Mouse (Mus musculus) kidney, postnatal 14 days (tissue): Measurements from ENCODE around the gene Frs2.
"Not testable (repeated sequence)": the region's sequence is repeated elsewhere in the genome, so short reads cannot be mapped to it uniquely, and the experiment has no call there.

Source experiments
- DNase-seq: peaks from one replicate; pipeline ENCODE4 v3.0.0; 2022; ENCODE audit warnings: mixed read lengths

Gene Frs2

DNA sequence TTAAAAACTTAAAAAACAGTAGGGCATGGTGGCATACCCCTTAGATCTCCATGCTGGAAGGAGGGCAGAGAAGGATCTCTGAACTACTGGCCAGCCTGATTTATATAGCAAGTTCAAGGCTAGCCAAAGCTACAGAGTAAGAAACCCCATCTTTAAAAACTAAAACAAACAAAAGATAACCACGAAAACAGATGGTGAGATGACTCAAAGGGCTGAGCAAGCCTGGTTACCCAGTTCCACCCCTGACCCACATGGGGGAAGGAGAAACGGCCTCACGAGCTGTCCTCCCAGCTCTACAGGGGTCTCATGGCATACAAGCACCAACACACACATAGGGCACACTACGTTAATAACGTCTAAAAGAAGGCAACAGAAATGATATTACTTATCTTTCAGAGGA, 48.2 kb downstream of the Frs2 start:
- no peak for DNase-seq

DNA sequence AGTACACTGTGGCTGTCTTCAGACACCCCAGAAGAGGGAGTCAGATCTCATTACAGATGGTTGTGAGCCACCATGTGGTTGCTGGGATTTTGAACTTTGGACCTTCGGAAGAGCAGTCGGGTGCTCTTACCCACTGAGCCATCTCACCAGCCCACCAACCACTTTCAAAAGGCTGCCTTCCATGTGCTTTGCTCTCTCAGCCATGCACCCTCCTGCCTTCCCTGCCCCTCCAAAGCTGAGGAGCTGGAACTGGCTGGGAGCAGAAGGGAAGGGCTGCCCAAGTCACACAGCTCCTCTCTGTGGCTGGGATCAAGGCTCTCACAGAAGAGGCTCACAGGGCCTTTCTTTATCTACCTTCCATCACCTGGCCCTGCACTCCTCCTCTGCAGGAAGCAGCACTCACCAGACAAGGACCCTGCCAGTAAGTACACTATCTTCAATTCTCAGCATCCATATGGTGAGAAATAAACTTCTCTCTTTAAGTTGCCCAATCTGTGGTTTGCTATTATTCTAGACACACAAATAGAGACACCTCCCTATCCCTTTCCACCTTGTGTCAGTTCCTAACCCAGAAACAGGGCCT, 51.1 kb downstream of the Frs2 start:
- DNase-seq, result no peak

DNA sequence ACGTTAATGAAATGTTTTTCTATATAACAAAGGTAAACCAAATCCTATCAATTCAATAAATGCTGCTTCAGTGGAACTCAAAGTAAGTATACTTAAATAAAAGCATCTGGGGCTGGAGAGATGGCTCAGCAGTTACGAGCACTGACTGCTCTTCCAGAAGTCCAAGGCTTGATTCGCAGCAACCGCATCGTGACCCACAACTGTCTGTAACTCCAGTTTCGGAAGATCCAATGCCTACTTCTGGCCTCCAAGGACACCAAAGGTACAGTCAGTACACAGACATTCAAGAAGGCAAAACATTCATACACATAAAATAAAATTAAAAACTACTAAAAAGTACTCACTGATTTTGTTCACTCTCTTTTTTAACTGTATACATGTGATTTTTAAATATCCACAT, 52.2 kb downstream of the Frs2 start:
- DNase-seq, result no peak

DNA sequence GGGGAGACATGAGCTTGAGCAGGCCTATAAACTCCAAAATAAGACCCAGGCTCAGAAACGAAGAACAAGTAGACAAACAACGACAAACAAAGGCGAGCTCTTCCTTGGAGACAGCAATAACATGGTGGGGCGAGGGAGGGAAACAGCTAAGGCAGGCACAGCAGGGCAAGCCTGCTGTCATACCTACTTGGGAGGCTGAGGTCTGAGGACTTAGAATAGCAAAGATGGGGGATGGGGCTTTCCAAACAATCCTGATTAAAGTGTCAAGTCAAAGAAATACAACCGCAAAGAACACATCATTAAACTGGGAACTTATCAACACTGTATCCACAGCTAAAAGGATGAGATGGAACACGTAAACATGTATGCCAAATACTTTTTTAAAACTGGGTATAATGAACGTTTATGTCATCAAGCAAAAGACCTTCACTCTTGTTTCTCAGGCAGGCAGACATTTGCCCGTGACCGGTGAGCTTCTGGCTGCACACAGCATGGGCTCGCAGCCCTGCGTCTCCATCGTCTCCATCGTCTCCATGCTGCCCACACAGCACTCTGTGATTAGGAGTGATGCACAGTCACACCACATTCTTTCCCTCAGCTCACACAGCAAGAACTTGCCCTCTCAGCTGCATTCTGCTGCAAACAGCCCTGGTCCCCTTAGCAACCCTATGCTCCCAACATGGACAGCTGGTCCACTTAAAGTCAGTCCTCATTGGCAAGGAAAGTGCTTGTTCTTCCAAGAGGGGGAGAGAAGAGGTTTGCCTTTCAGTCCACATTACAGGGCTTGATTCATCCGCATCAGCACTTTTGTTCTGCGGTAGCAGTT, 53.6 kb downstream of the Frs2 start:
- DNase-seq, result peak; percentile 58

DNA sequence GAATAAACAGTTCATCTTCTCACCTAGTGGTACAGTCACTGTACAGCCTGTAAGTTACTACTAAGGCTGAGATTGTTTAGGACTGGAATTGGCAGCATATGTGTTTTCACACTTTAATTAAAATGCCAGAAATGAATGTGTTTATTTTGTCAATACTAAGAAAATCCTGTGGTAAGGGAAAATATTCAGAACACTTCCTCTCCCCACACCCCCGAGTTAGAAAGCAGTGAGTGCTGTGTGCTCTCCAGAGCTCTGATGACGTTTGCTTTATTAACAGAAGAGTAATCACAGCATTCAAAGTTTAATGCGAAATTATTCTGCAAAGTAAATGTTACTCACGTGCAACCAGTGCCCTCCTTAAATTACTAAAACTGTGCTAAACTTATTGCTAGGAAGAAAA, 58.7 kb downstream of the Frs2 start:
- peak; percentile 21 for DNase-seq

DNA sequence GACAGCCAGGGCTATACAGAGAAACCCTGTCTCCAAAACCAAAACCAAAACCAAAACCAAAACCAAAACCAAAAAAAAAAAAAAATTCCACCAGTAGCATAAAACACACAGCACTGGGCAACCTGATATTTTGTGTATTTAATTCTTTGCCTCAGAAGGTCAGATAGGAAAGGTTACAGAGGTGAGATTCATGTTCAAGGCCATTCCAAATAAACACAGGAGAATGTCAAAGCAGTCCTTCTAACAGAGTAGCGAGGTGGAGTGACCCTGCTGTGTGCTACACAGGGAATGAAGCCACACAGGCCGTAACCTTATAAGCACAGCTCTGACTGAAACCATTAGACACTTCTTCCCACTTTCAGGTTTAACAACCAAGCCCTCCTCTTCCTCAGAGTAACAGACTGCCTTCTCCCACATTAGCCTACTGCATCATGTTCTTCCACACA, 66.4 kb downstream of the Frs2 start:
- no peak for DNase-seq

DNA sequence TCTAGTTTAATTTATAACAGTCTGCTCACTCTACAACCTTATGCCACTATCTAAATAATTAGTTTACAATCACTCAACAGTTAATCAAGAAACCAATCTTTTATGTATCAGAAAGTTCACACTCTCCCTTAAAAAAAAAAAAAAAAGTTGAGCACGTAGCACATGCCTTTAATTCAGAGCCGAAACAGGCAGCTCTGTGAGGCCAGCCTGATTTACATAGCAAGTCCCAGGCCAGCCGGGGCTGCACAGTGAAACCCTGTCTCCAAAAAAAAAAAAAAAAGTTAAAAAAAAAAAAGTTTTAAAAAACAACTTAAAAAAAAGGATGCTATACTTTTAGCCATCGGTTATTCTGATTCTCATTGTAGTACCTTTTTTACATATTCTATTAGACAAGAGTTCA, 67.0 kb downstream of the Frs2 start:
- DNase-seq, result no peak

DNA sequence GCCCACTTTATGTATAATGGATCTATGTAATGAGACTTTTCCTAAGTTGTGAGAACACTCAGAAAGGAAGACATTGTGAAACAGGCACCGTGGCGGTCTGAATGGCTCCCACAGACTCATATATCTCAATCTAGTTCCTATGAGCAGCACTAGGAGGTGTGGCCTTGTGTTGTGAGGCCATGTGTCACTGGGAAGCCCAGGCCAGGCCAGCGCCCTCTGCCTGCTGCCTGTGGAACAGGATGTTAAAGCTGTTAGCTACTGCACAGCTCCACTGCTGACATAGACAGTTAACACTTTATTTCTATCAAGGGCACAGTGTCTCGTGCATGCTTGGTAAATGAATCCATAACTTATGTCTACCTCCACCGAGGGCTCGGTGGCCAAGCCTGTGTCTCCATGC, 70.0 kb downstream of the Frs2 start:
- DNase-seq, result peak; percentile 23

DNA sequence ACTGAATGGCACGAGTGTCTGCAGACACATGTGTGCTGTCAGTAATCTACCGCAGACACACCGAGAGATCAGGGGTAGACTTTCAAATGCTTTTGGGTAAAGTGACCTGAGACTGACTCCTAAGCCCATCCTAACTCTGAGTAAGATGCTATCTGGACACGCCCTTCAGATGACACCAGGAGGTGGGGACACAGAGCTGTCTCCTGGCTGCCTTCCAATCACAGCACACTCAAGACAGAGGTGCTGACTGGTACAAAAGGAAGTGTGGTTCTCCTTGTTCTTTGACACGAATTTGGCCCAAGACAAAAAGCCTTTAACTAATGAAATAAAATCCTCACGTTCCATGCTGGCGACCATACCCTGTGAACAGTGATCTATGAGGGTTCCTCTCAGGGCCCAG, 75.2 kb downstream of the Frs2 start:
- no peak for DNase-seq

DNA sequence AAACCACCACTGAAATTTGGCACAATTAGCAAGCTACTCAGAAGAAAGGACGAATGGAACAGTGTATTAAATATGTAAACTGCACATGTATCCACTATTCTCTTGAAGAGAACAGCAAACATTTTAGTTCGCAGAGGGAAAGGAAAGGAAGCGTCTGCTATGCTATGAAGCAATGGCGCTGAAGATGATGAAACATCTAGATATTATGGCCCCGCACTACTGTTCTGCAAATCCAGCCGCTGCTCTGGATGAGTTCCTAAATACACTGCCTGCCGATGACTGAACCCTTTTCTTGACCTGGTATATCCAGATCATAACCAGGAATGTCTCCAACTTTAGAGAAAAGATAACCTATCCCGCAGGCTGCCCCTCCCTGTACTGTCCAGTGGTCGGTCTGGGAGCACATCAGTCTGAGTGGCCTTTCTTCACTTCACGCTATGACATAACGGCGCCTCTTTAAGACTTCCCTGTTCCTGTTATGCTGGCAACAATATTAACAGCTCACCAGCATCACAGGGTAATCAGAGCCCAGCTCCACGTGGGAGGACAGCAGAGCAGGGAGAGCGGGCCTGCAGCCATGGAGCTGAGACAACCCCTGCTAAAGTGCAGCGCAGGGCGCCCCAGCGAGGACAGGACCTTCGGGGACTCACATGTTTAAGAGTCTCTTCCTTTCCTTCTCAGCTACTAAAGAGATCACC, 76.0 kb downstream of the Frs2 start:
- DNase-seq, result no peak

DNA sequence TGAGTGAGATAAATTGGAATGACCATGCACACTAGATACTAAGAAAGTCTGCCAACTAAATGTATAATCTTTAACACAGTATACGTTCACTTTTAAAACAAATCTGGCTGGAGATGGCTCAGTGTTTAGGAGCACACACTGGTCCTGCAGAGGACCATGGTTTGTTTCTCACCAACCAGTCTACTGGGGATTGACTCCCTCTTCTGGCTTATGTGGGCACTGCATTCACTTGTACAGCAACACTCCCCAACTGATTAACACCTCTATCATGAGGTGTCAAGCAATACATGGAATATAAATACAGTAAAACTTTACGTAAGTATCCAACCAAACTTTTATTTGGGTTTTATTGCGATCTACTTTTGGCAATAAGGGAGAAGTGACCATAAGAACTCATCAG, 79.2 kb downstream of the Frs2 start:
- no peak for DNase-seq

DNA sequence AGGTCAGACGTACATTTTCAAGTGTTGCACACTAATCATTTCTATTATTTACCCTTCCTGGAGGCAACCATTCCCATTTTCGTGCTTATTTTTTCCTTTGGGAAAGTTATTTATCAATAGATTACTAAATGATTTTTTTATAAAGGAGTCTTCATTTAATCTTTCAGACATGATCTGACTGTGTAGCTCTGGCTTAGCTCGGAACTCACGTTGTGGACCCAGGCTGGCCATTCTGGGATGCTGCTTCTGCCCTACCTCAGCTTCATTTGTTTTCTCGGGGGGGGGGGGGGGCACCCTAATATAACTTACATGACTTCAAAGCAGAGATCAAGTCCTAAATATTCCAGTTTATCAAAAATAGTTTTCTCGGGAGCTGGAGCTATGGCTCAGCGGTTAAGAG, 84.3 kb downstream of the Frs2 start:
- DNase-seq, result no peak

DNA sequence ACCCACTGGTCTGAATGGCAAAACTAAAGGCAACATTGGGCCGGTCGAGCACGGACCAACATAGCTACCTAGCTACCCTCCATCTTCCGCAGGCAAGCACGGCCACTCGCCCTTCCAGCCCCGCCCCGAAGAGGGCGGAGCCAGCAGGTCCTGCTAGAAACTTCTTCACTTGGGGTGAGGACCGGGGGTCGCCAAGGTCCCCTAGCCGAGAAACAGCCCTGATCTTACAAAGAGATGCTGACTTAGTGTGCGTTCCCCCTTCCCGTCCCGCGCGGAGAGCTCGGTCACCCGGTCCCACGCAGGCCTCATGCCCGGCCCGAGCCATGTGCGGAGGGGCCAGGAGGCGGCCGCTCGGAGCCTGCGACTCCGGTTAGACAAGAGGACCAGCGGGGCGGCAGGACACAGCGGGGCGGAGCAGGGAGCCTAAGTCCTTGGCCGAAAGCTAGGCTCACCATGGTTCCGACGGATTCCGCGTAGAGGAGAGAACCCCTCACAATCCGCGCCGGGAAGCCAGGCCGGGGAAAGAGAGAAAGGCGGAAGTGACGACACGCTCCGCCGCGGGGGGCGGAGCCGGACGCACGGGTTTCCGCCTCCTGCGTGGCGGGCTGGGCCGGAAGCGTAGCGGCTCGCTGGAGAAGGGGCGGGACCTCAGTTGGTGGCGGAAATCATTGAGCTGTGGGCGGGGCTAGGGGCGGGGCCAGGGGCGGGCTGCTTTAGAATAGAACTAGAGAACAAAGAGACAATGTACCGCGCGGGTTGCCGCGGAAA, 84.9 kb downstream of the Frs2 start, which contains the start of gene Cct2:
Gene Cct2 (minus strand): TSS at position 561 of the 768 bp plus-strand sequence.
- peak; percentile 95 for DNase-seq

DNA sequence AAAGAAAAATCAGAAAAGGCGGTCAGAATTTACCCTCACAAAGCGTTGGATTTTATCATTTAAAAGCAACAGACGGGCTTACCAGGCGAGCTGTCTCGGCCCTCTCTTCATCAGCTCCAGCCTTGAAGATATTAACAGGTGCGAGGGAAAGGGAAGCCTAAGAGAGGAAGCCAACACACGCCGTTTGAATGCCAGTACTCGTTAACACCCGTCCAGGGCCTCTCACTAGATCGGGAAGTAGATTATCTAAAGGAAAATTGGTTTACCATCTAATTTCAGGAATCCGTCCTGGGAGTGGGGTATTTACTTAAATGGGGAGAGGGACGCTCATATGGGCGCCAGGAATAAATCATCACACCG, 85.5 kb downstream of the Frs2 start:
- no peak for DNase-seq

DNA sequence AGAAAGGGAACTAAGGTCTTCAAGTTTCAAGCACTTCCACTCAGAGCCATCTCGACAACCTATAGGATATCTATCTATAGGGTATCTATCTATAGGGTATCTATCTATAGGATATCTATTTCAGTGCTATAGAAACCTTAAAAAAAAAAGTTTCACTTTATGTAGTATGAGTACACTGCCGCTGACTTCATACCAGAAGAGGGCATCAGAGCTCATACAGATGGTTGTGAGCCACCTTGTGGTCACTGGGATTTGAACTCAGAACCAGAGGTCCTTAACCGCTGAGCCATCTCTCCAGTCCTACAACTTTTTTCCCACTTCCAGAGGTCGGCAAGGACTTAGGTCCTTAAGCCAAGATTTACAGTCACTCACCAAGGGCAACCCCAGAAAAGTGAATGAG, 92.7 kb downstream of the Frs2 start:
- DNase-seq, result no peak

DNA sequence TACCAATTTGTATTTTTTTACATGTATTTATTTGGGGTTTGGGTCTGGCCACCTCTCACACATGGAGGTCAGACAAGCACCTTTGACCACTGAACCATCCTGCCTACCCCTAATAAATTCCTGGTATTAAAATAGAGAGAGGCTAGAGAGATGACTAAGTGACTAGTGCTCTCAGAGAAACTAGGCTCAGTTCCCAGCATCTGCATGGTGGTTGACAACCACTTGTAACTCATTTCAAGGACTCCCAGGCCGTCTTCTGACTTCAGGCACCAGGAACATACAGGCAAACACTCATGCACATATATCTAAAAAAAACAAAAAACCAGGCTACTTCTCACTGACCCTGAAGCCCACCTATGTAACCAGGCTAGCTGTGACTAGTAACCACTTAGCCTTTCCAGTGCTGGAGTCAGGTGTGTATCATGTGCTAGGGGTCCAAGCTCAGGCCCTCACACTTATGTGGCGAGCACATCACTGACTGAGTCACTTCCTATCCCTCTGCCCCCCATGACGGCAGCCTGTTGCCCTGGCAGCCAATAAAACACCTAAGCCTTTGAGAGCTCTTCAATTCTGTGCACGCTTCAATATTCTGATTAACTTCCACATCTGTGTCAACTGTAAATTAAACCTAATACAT, 98.3 kb downstream of the Frs2 start:
- no peak for DNase-seq

DNA sequence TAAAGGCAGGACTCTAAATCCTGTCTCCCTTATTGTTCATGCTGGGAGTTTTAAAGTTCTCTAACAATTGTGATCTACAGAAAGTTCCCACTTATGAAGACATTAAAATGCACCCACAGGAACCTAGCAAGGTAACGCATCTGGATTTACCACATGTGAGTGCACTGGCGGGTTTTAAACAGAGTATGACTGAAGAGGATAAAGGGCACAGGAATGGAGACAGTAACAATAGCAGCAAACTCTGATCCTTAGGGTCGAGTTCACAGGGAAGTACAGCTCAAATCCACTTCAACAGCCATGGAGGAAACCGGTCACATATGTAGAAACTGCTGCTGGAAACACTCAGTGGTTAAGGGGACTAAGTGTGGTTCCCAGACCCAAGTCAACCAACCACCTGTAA, 99.1 kb downstream of the Frs2 start:
- no peak for DNase-seq

DNA sequence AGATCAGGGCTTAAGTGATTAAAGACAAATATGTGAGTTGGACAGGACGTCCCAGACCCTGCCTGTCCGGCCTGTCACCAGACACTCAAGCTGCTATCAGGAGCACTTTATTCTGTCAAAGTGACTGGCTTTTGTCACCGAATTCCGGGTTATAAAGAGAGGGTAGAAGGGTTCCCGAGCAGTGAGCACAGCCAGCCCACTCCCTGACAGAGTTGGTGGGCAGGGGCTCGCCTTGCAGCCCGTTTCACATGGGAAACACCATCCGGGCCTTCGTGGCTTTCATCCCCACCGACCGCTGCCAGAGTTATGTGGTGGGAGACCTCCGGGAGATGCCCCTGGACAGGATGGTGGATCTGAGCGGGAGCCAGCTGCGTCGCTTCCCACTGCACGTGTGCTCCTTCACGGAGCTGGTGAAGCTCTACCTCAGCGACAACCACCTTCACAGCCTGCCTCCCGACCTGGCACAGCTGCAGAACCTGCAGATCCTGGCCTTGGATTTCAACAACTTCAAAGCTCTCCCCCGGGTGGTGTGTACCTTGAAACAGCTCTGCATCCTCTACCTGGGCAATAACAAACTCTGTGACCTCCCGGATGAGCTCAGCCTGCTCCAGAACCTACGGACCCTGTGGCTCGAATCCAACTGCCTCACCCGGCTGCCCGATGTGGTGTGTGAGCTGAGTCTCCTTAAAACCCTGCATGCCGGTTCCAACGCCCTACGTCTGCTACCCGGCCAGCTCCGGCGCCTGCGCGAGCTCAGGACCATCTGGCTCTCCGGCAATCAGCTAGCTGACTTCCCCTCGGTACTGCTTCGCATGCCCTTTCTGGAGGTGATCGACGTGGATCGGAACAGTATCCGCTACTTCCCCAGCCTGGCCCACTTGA, 102.9 kb downstream of the Frs2 start, which contains the start of gene Lrrc10:
Gene Lrrc10 (plus strand): TSS at position 167 of the 882 bp plus-strand sequence.
- DNase-seq, result no peak

DNA sequence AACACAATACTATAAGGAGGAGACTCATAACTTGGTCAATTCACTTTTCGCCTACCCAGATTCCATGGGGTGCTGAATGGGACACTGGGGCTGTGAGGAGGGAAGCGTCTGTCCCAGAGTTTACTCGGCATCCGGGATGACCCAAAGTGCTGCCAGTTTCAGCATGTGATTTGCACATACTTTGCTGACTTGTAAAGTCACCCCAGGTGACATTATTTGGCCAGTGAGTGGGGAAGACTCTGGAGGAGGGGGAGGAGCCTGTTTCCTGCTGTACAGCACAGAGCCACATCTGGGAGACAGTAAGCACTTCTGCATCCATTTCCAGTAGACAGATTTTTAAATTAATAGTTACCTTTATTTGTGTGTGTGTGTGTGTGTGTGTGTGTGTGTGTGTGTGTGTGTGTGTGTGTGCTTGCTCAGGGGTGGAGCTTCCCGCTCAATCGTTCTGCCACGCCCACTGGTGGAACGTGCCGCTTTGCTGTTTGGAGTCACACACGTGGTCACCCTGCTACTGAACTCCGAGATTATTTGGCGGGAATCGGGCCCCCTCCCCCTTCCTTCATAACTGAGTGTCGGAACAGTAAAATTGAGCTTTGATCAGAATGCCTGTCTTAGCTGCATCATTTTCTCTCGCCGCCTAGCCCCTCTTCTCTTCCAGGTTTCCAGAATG, 104.7 kb downstream of the Frs2 start:
- DNase-seq, result not testable (repeated sequence)

DNA sequence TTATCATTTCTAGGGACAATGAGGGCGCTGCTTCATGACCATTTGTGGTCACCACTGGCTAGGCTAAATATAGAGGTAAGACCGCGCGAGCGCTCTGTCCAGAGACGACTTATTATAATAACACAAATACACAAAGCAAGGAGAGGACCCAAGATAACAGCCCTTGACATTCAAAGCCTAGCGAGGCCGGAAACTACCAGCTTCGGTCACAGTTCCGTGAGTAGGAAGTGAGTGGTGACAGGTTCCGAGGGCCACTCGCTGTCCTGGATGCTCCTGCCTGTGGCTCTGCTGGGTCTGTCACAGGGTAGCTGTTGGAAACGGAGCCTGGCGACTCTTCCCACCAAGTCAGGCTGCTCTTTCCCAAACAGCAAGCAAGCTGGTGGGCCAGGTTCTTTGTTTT, 106.0 kb downstream of the Frs2 start:
- no peak for DNase-seq

DNA sequence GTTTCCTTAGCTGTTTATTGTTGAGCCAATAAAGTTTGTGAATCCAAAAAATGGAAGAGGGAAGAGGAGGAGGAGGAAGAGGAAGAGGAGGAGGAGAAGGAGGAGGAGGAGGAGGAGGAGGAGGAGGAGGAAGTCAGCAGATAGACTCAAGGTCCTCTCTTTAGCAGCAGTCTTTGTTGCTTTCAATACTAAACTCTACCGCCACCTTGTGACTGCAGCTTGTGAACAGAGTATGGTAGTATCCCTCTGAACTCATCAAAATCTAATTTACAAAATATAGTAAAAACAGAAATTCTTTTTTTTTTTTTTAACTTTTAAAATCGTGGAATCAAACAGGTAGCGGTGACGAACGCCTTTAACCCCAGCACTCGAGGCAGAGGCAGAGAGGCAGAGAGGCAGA, 108.0 kb downstream of the Frs2 start:
- no peak for DNase-seq
